Mouse (Mus musculus): ENCODE measurements around the gene Gm973. TPM values are rescaled to one million over a fixed set of nuclear protein-coding genes. Genes with fewer than 3 reads are reported as not detected.

Gene Gm973
- total RNA-seq, 1 experiment from 2014 or later, result 7.8 TPM

DNA sequence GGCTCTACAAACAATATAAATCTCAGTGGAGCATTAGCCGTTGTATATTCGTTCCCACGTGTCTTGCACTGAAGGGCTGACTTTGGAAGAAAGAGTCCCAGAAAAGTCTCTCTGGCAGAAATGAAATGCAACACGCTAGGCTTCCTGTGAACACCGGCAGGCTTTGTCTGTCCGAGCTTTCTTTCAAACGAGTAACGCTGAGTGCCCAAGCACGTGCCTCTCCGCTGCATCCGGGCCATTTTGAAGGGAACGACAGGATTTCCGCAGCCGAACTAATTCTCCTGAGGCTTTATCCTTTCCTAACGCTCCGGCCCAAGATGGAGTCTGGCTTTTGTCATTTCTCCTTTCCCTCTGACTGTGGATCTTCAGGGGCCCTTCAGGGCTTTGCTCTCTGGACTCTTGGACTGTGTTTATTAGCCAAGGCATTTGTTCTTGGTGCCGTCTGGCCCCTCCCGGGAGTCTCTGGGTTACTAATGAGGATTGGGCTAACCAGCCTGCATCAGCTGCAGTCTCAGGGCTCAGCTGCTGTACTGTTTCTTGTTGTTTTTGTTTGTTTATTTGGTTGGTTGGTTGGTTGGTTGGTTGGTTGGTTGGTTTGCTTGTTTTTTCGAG lies 24.6 kb downstream of the Gm973 start:
- no peak for ATAC-seq (replicated peaks; ENCODE audit: low read depth, poor library complexity, severe bottlenecking)

DNA sequence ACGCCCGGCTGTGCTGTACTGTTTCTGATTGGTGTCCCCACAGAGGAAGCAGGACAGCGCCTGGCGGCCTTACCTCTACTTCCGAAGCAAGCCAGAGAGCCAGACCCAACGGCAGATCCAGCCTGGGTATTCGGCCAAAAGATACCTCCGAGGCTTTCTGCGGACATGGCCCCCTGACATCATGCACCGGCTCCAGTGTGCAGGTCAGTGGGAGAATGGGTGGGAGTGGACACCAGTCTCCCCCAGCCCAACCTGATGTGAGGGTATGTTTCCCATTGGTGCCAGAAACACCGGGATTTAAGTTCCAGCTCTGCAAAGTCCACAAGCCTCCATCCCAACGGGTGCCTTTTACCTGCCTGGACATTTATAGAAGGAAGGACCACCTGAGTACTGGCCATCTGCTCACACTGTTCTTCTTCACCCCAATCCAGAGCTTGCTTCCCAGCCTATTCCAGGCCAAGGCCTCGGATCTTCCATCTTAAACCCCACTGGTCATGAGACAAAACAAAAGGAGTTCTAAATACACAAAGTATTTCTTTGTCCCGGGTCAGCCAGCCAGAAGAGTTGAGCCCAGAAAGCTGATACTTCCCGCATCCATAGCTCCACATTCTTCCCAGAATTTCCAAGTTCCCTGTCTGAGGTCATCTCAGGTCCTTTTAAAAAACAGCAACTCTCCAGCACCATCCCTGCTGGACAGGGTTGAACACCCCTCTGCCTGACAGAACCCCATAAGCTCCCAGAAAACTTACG lies 25.4 kb downstream of the Gm973 start:
- no peak for ATAC-seq (replicated peaks; ENCODE audit: low read depth, poor library complexity, severe bottlenecking)

- ATAC-seq (replicated peaks; ENCODE audit: low read depth, poor library complexity, severe bottlenecking), result no peak
Measured at GRCm38 (mm10) chr1:59542231-59542630, 26.2 kb downstream of the Gm973 start.

DNA sequence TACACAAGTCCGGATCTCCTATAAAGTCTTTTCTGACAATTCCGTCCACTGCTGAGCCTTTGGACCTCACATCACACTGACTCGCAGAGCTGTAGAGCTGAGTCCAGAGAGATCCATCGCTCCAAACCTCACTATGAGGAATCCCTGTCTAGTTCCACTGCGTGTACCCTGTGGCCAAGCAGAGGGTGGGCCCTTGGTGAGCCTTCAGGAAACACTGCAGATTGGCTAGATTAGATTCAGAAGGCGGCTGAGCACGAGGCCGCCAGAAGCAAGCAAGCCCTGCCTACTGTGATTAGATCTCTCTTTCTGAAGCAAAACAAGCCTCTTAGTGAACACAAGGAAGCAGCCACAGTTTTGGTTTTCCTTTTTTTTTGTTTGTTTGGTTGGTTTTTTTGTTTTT lies 27.8 kb downstream of the Gm973 start:
- peak; percentile 83 for ATAC-seq (replicated peaks; ENCODE audit: low read depth, poor library complexity, severe bottlenecking)

DNA sequence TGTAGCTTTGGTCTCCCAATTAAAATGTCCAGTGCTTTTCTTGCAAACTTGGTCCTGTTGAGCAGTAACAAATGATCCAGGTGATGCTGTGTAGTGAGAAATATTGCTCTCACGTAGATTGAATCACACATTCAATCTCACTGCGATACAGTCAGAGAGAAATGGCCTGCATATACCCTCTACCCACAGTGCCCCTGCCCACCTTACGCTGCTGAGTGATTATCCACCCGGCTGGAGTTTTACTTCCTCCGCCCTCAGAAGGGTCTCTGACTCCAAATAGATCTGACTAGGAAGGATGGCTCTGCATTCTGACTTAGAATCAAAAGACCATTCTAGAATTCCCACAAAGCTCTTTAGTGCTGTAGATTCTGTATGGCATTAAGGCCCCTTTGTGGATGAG lies 32.4 kb downstream of the Gm973 start:
- ATAC-seq (replicated peaks; ENCODE audit: low read depth, poor library complexity, severe bottlenecking), result no peak

DNA sequence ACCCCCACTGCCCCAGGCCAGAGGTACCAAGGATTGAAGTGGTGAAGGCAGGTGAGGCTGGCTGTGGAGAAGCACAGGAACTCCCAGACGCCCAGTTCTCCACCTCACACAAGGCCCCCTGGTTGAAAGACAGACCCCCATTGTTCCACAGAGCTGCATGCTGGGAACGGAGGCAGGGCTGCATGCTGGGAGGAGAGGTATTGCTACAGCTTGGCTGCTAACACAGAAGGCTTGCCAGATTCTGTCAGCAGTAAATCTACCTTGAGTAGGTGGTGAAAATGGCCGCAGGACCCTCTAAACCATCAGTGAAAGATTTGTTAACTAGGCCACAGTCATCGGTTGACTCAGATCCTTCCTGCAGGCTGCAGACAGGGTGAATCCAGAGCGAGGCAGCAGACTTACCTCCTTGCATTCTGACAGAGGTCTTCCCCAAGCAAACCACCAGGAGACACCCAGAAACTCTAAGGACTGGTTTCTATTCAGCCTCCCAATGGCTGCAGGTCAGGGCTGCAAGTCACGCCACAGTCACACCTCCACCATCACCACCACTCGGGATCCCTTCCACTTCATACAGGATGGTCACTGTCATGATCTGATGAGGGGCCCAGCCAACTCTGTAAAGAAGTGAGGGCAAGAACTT lies 33.1 kb downstream of the Gm973 start:
- no peak for ATAC-seq (replicated peaks; ENCODE audit: low read depth, poor library complexity, severe bottlenecking)

DNA sequence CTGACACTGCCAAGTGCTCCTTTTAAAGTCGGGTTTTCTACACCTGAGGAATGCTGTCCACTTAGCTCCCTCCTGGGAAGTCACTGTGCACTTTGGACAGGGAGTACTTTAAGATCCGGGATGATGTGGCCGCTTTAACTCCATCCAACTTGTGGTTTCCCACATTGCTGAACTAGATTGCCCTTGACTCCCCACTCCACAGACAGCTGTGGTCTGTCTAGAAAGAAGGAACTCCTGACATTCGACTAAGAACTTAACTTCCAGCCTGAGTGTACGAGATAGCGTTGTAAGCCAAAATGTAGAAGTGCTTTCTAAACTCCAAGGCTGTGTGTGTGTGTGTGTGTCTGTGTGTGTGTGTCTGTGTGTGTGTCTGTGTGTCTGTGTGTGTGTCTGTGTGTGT lies 34.2 kb downstream of the Gm973 start:
- peak; percentile 94 for ATAC-seq (replicated peaks; ENCODE audit: low read depth, poor library complexity, severe bottlenecking)

GRCm38 (mm10) chr1:59550996-59551395 lies 34.9 kb downstream of the Gm973 start:
- no peak for ATAC-seq (replicated peaks; ENCODE audit: low read depth, poor library complexity, severe bottlenecking)

GRCm38 (mm10) chr1:59553708-59554107 lies 37.6 kb downstream of the Gm973 start:
- ATAC-seq (replicated peaks; ENCODE audit: low read depth, poor library complexity, severe bottlenecking), result no peak

DNA sequence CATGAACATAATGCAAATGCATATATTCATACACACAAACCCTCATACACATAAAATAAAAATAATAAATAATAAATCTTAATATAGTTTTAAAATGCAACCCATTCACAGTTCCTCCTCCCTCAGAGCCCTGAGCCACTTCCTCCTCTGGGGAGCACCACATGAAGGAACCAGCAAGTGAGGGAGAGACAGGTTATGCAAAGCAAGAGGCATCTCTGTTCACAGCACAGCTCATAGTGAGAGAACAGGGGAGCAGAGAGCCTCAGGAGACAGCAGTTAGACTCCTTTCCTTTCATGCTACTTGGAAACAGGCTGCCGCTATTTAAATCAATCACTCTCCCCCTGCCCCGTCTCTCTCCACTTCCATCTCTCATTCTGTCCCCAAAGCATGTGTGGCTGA lies 47.5 kb downstream of the Gm973 start:
- ATAC-seq (replicated peaks; ENCODE audit: low read depth, poor library complexity, severe bottlenecking), result no peak

DNA sequence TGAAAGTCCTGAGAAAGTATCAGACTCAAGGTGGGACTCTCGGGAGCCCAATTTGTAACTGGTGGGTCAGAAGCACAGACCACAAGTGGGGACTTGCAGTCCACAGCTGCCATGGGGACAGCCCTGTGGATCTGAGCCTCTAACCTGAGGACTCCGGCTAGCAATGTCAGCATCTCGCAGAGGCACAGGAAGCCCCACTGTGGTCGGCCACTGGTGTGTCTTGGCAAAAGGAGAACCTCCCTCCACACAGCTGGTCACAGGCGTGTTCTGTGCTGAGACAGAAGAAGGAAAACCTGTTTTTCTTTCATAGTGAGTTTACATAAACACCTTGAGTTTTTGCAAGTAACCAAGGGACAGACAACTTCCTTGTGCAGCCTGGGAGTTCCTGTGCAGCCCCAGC lies 49.7 kb downstream of the Gm973 start:
- peak; percentile 85 for ATAC-seq (replicated peaks; ENCODE audit: low read depth, poor library complexity, severe bottlenecking)

DNA sequence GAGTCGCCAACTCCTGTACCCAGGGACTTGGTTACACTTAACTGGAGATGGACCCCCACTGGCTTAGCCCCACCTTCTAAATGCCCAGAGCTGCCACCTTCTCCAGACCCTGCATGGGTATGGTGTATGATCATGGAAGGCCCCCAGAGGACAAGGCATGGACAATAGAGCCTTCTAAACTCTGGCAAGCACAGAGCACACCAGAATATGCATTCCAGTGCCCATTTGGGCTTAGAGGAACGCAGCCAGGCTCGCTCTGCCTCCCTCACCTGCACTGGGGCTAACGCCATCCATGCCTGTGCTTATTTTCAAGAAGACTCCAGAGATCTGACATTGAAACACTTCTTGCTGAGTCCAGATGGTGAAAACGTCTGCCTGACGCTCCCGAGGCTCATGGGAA lies 50.2 kb downstream of the Gm973 start:
- ATAC-seq (replicated peaks; ENCODE audit: low read depth, poor library complexity, severe bottlenecking), result no peak

DNA sequence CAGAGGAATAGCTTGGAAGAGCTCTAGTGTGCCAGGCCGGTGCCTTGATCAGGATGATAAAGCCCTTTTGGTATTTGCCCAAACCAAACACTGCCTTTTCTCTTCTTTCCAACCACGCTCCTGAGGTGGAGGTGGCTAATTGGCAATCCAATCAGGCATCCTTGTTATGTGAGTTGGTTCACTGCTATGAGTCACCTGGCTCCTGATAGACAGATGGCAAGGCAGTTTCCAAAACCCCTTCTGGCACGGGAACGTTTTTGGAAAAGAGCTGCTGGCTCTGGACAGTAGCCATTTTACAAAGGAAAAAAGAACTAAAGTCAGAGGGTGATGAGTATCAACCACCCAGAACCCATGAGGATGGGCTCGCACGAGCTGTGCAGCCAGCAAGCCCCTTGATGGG lies 50.9 kb downstream of the Gm973 start:
- ATAC-seq (replicated peaks; ENCODE audit: low read depth, poor library complexity, severe bottlenecking), result no peak

GRCm38 (mm10) chr1:59567521-59567920 lies 51.5 kb downstream of the Gm973 start:
- no peak for ATAC-seq (replicated peaks; ENCODE audit: low read depth, poor library complexity, severe bottlenecking)

- ATAC-seq (replicated peaks; ENCODE audit: low read depth, poor library complexity, severe bottlenecking), result no peak
Measured at GRCm38 (mm10) chr1:59568283-59568682, 52.2 kb downstream of the Gm973 start.

DNA sequence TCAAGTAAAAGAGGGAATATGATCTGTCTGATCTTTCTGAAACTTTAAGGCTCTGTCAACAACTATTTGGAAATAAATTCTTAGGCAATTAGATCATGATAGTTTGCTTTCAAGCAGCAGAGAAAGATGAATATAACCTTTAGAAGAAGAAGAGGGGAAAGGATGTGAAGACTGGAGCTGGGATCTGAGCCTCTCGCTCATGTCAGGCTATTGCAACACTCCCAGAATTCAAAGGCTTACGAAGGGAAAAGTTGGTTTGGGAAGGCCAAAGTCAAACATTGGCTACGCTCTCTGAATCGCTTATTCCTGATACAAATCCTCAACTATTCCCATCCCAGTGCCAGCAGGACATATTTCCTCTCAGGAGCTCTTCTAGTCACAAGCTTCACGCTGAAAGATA lies 53.2 kb downstream of the Gm973 start:
- no peak for ATAC-seq (replicated peaks; ENCODE audit: low read depth, poor library complexity, severe bottlenecking)

DNA sequence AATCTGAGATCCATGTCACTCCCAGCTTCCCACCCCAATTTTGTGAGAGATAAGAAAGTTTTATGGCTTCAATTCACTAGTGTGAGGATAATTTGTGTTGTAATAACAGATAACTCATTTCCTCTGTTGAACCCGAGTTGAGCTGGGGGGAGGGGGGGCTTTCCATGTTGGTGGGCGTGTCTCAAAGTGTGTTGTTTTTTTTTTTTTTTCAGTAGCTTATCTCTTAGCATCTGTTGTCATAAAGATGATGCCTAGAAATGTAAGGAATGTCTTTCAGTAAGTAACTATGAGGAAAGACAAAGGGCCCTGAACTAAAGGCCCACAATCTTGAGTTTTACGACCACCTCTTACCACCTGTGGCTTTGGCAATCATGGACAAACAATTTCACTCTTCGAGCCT lies 54.7 kb downstream of the Gm973 start:
- no peak for ATAC-seq (replicated peaks; ENCODE audit: low read depth, poor library complexity, severe bottlenecking)

- ATAC-seq (replicated peaks; ENCODE audit: low read depth, poor library complexity, severe bottlenecking), result no peak
Measured at GRCm38 (mm10) chr1:59571502-59571901, 55.4 kb downstream of the Gm973 start.

DNA sequence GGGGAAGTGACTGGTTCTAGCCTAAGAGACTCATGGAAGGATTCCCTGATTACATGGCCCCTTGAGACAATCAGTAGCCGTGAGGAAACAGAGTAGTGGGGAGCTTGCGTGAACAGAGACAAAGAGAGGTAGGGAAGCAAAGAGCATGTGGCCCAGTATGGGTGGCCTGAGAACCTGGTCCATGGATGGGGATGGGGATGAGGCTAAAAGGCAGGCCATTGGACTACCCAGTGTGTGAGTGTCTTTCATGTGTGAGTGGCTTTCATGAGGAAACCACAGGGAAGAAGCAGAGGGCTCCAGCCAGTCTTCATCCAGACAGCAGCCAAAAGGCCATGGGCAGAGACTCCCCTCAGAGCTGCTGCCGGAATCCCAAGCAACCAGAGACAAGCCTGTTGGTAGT lies 57.8 kb downstream of the Gm973 start:
- ATAC-seq (replicated peaks; ENCODE audit: low read depth, poor library complexity, severe bottlenecking), result no peak

GRCm38 (mm10) chr1:59574262-59575187 lies 58.5 kb downstream of the Gm973 start:
- ATAC-seq (replicated peaks; ENCODE audit: low read depth, poor library complexity, severe bottlenecking), result no peak
